Mouse (Mus musculus) spleen, adult 2 months (tissue): ENCODE results near the gene Hnrnpdl.

ENCODE experiments used
- CTCF ChIP-seq: fragments of 200-500 bp; IDR thresholded peaks from 2 replicates; pipeline ENCODE4 v1.5.1; 2011; ENCODE audit warnings: mild to moderate bottlenecking, inconsistent platforms; ENCODE audit not compliant: insufficient read depth, insufficient read length, insufficient replicate concordance; ENCODE audit errors: extremely low read depth
- POLR2A ChIP-seq: fragments of 200-500 bp; IDR thresholded peaks from 2 replicates; pipeline ENCODE4 v1.6.1; 2011; ENCODE audit warnings: low read depth, low read length, inconsistent platforms

DNA sequence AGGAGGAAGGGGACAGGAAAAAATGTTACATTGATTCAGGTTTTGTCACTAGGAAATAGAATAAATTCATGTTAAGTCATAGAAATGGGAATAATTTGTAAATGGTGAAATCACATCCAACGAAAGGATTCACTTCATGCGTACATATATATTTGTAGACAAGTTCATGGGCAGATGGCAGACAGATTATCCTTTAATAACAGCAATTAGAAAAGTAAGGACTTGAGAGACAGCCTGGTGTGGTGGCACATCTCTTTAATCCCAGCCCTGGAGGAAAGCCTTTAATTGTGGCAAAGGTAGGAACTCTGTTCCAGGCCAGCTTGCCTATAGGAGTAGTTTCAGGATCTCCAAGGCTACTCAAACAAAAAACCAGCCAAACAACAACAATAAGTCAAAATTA is 30.1 kb upstream of the Hnrnpdl start:
- no peak for TF ChIP-seq CTCF
- no peak for TF ChIP-seq POLR2A
